In genomic region chr13:74300925-74301606, GRCm38 (mm10) we compare ENCODE assay signal across 8 mouse cellular contexts. TPM values are rescaled to one million over a fixed set of nuclear protein-coding genes. Genes with fewer than 3 reads are reported as not detected.
DNase-seq lines count a peak whose midpoint lies in the region; ATAC-seq lines count a peak whose summit lies in the region.

No protein-coding gene starts in this region.

- no peak for ATAC-seq in heart, embryonic 11.5 days (replicated peaks; ENCODE audit: insufficient number of reproducible peaks, low FRiP score, low TSS enrichment)
- ATAC-seq in midbrain, embryonic 12.5 days (ENCODE audit: low FRiP score, low read depth), result peak; percentile 73

- H3K36me3 ChIP-seq in heart, embryonic 11.5 days (ENCODE audit: control insufficient read depth, insufficient read depth, low read length), result peaks cover 12% of the 10 kb centered on the region
- peaks cover 32% of the 10 kb centered on the region for H3K36me3 ChIP-seq in midbrain, embryonic 12.5 days

- no peaks in the 10 kb centered on the region for H3K9me3 ChIP-seq in heart, embryonic 11.5 days (replicated peaks; ENCODE audit: control insufficient read depth, low read length)
- H3K9me3 ChIP-seq in midbrain, embryonic 12.5 days, result no peaks in the 10 kb centered on the region

- H3K4me2 ChIP-seq in heart, embryonic 11.5 days, result no peak overlapping the region
- H3K4me2 ChIP-seq in midbrain, embryonic 12.5 days (replicated peaks), result no peak overlapping the region

- intact Hi-C loops in left cerebral cortex, postnatal 4 days (cut with DNase I), result loop anchor here (2.0 to 10.0 kb wide), 3 partner anchors 108 to 346 kb away; no protein-coding TSS in a partner anchor

- no peaks in the 10 kb centered on the region for H3K4me1 ChIP-seq in heart, embryonic 11.5 days (ENCODE audit: control insufficient read depth, insufficient read depth, low read length)
- H3K4me1 ChIP-seq in midbrain, embryonic 12.5 days, result no peaks in the 10 kb centered on the region

- WGBS in heart, embryonic 11.5 days (ENCODE audit: insufficient replicate concordance), result 33% methylated on average over 4 of the region's 4 CpGs
- WGBS in midbrain, embryonic 12.5 days, result 47% methylated on average over 4 of the region's 4 CpGs

- H3K4me3 ChIP-seq in heart, embryonic 11.5 days (ENCODE audit: low read depth, low read length), result no peak overlapping the region
- H3K4me3 ChIP-seq in midbrain, embryonic 12.5 days, result no peak overlapping the region

- H3K27me3 ChIP-seq in heart, embryonic 11.5 days (ENCODE audit: control insufficient read depth, insufficient read depth, low read length), result no peaks in the 10 kb centered on the region
- no peaks in the 10 kb centered on the region for H3K27me3 ChIP-seq in midbrain, embryonic 12.5 days

- H3K9ac ChIP-seq in heart, embryonic 11.5 days (ENCODE audit: low read depth, low read length), result no peak overlapping the region
- H3K9ac ChIP-seq in midbrain, embryonic 12.5 days (replicated peaks), result no peak overlapping the region

- peak; percentile 93 for DNase-seq in heart, adult 11 months
- DNase-seq in embryo, embryonic 11 days, result peak; percentile 77
- peak; percentile 40 for DNase-seq in gastrocnemius, postnatal 25 days
- peak; percentile 52 for DNase-seq in kidney, adult 11 months
- DNase-seq in left cerebral cortex, postnatal 4 days, result peak; percentile 72
- DNase-seq in skeletal muscle tissue, adult 2 months (ENCODE audit: low read depth, low spot score), result peak; percentile 34

- H3K27ac ChIP-seq in heart, embryonic 11.5 days (ENCODE audit: low read depth, low read length), result no peak overlapping the region
- H3K27ac ChIP-seq in midbrain, embryonic 12.5 days (replicated peaks), result no peak overlapping the region

RNA-seq across cellular contexts. Expression of gene Ahrr, which starts 8.9 kb away (rescaled TPM):
- 0.70 and 0.76 TPM in 2 replicates for polyA plus RNA-seq in heart, embryonic 11.5 days (2014; fragmentation: Nextera tagmentation; extraction: Ambion mirVana)
- not detected for total RNA-seq in gastrocnemius, postnatal 25 days (2021)
- 1 to 10 TPM; 1.9 to 2.0 TPM for total RNA-seq in left cerebral cortex, postnatal 4 days (2021)
- polyA plus RNA-seq in midbrain, embryonic 12.5 days (2016; fragmentation: Nextera tagmentation; extraction: Ambion mirVana), result 1.1 and 1.7 TPM in 2 replicates

RNA-seq across cellular contexts. Expression of gene Pdcd6, which starts 16.3 kb away (rescaled TPM):
- polyA plus RNA-seq in heart, embryonic 11.5 days (2014; fragmentation: Nextera tagmentation; extraction: Ambion mirVana), result 102 and 103 TPM in 2 replicates
- total RNA-seq in gastrocnemius, postnatal 25 days (2021), result 10 to 100 TPM; 16.3 to 20.3 TPM
- 10 to 100 TPM; 67.6 to 70.7 TPM for total RNA-seq in left cerebral cortex, postnatal 4 days (2021)
- polyA plus RNA-seq in midbrain, embryonic 12.5 days (2016; fragmentation: Nextera tagmentation; extraction: Ambion mirVana), result 103 and 114 TPM in 2 replicates

RNA-seq across cellular contexts. Expression of gene Sdha, which starts 49.0 kb away (rescaled TPM):
- 346 and 441 TPM in 2 replicates for polyA plus RNA-seq in heart, embryonic 11.5 days (2014; fragmentation: Nextera tagmentation; extraction: Ambion mirVana)
- total RNA-seq in gastrocnemius, postnatal 25 days (2021), result 100 to 1,000 TPM; 660 to 663 TPM
- total RNA-seq in left cerebral cortex, postnatal 4 days (2021), result 100 to 1,000 TPM; 163 to 179 TPM
- polyA plus RNA-seq in midbrain, embryonic 12.5 days (2016; fragmentation: Nextera tagmentation; extraction: Ambion mirVana), result 219 and 223 TPM in 2 replicates

RNA-seq across cellular contexts. Expression of gene Ccdc127, which starts 49.0 kb away (rescaled TPM):
- polyA plus RNA-seq in heart, embryonic 11.5 days (2014; fragmentation: Nextera tagmentation; extraction: Ambion mirVana), result 51.8 and 55.5 TPM in 2 replicates
- 10 to 100 TPM; 39.8 to 42.3 TPM for total RNA-seq in gastrocnemius, postnatal 25 days (2021)
- 10 to 100 TPM; 53.1 to 57.0 TPM for total RNA-seq in left cerebral cortex, postnatal 4 days (2021)
- 57.5 and 59.2 TPM in 2 replicates for polyA plus RNA-seq in midbrain, embryonic 12.5 days (2016; fragmentation: Nextera tagmentation; extraction: Ambion mirVana)

Comparison
In these comparisons a context has a peak if more than half of its experiments do, and no peak if none do; other contexts are left out.
1. DNase-seq: peak in every context shown above with its lines; median percentile 93 in heart, adult 11 months; 77 in embryo, embryonic 11 days; 72 in left cerebral cortex, postnatal 4 days; 52 in kidney, adult 11 months; 40 in gastrocnemius, postnatal 25 days; 34 in skeletal muscle tissue, adult 2 months.